Mouse (Mus musculus) intestine, embryonic 14.5 days (tissue): ENCODE data around the gene Rapgef2. TPM values are rescaled to one million over a fixed set of nuclear protein-coding genes. Genes with fewer than 3 reads are reported as not detected.

Experiments used
- ATAC-seq: fragments of 200-750 bp; cut with Nextera tagmentation; replicated peaks from 2 replicates; pipeline ENCODE4 v1.8.0; 2017; ENCODE audit warnings: low read depth, moderate number of reproducible peaks, moderate TSS enrichment, moderate library complexity; ENCODE audit not compliant: low FRiP score, low TSS enrichment
- DNase-seq: peaks from one replicate; pipeline ENCODE4 v3.0.0-alpha.2; 2018; ENCODE audit warnings: low spot score
- H3K27ac ChIP-seq: fragments of 300-500 bp; sonication (generic); 2 replicates; pipeline ENCODE4 v1.5.1; 2014; ENCODE audit warnings: low read depth, mild to moderate bottlenecking, control low read depth
- H3K27me3 ChIP-seq: fragments of 300-500 bp; sonication (generic); replicated peaks from 2 replicates; pipeline ENCODE4 v1.6.1; 2014; ENCODE audit warnings: low read length, control low read depth; ENCODE audit not compliant: control insufficient read depth, insufficient read depth
- H3K36me3 ChIP-seq: fragments of 300-500 bp; sonication (generic); 2 replicates; pipeline ENCODE4 v1.6.1; 2014; ENCODE audit warnings: low read length, control low read depth; ENCODE audit not compliant: control insufficient read depth, insufficient read depth
- H3K4me1 ChIP-seq: fragments of 300-500 bp; sonication (generic); replicated peaks from 2 replicates; pipeline ENCODE4 v1.6.1; 2014; ENCODE audit warnings: low read length, control low read depth, mixed read lengths; ENCODE audit not compliant: control insufficient read depth, insufficient read depth
- H3K4me2 ChIP-seq: fragments of 300-500 bp; sonication (generic); 2 replicates; pipeline ENCODE4 v1.6.1; 2014; ENCODE audit warnings: low read length
- H3K4me3 ChIP-seq: fragments of 300-500 bp; sonication (generic); 2 replicates; pipeline ENCODE4 v1.5.1; 2014; ENCODE audit warnings: low read depth, low read length, control low read depth, mixed read lengths
- H3K9ac ChIP-seq: fragments of 300-500 bp; sonication (generic); 2 replicates; pipeline ENCODE4 v1.6.1; 2014; ENCODE audit warnings: mild to moderate bottlenecking, low read length
- H3K9me3 ChIP-seq: fragments of 300-500 bp; sonication (generic); 2 replicates; pipeline ENCODE4 v1.6.1; 2016; ENCODE audit warnings: low read length, control low read depth; ENCODE audit not compliant: control insufficient read depth
- WGBS: fragments of 180-500 bp; shearing (Covaris S2); extraction: QIAGEN DNeasy Blood & Tissue Kit; methylation state at CpG from one replicate; pipeline ENCODE4 v1.1.7; 2014; 5-methylcytosine and 5-hydroxymethylcytosine counted together
- polyA plus RNA-seq: library from polyadenylated mRNA; unstranded; fragments of >200 nt; fragmentation: Nextera tagmentation; extraction: Ambion mirVana; gene quantifications from 2 replicates; pipeline ENCODE4 v1.2.1, GENCODE M21; 2014

Rapgef2 gene
- polyA plus RNA-seq, 1 experiment from 2014 or later = 5.8 TPM

GRCm38 (mm10) chr3:79083881-79084280 lies 202.4 kb downstream of the Rapgef2 start:
- no peak overlapping the region for H3K27ac ChIP-seq
- DNase-seq (no peak), ATAC-seq (no peak)
- WGBS = 88% methylated on average over 3 of the region's 3 CpGs
- H3K27me3 ChIP-seq = no peaks in the 10 kb centered on the region
- peaks cover 84% of the 10 kb centered on the region for H3K36me3 ChIP-seq
- H3K4me1 ChIP-seq = no peaks in the 10 kb centered on the region
- no peak overlapping the region for H3K4me3 ChIP-seq
- H3K9ac ChIP-seq = no peak overlapping the region
- H3K9me3 ChIP-seq = no peaks in the 10 kb centered on the region
- H3K4me2 ChIP-seq = no peak overlapping the region

DNA sequence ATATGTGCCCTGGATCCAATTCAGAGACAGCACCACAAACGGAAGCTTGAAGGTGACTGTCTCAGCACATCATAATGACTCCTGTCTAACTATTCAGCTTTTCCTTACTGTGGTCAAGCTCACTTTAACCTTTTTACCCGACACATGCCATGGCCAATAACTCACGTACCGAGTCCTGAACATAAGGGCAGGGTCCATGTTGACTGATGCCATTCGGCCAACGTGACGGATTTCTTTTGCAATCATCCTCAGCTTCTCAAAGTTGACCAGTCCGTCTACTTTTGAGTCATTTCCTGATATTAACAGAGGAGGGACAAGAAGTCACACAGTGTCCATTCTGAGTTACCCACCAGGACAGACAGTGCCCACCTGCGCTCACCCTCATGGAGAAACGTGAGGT lies 203.3 kb downstream of the Rapgef2 start:
- no peak for DNase-seq
- Histone ChIP-seq H3K9ac (no peak overlapping the region), H3K4me1 (no peaks in the 10 kb centered on the region), H3K4me2 (no peak overlapping the region), H3K4me3 (no peak overlapping the region), H3K27ac (no peak overlapping the region), H3K27me3 (no peaks in the 10 kb centered on the region), H3K36me3 (peaks cover 83% of the 10 kb centered on the region), H3K9me3 (no peaks in the 10 kb centered on the region)
- no peak for ATAC-seq
- WGBS = 97% methylated on average over 10 of the region's 10 CpGs

DNA sequence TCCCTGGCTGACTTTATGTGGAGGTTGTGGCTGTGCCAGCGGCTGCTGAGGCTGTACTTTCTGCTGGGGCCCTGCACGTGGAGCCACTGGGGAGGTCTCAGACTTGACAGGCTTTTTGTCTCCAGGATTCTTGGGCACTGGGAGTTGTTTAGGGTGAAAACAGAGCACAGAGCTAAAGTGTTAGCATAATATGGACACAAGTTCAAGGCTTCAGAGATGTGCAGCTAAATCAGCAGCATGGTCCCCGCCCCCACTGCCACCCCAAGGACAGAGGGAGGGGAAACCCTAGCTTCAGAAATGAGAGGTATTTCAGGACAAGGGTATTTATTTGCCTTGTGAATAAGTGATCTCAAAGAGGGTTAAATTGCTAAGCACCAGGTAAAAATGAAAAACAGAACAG lies 207.2 kb downstream of the Rapgef2 start:
- no peak for DNase-seq
- Histone ChIP-seq H3K27me3 (no peaks in the 10 kb centered on the region), H3K4me1 (no peaks in the 10 kb centered on the region), H3K9ac (no peak overlapping the region), H3K27ac (no peak overlapping the region), H3K9me3 (no peaks in the 10 kb centered on the region), H3K36me3 (peaks cover 66% of the 10 kb centered on the region), H3K4me2 (no peak overlapping the region), H3K4me3 (no peak overlapping the region)
- no peak for ATAC-seq
- WGBS = 85% methylated on average over 3 of the region's 3 CpGs

DNA sequence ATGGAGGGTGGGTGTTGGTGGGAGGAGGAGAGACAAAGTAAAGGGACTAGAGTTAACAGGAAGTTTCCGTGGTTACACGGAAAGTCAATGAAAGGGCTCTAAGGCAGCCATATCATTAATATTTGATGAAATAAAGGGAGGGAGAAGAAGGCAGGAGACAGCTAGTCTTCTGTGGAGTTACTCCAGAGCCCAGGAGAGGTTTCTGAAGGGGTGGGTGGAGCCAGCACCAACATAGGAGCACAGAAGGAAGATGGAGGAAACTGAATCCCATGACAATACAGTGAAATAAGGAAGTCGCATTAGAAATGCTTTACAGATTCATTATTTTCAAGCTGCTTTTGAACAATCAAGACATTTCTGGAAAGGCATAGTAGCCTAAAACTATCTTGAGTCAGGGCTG lies 211.3 kb downstream of the Rapgef2 start:
- WGBS = 87% methylated on average over 3 of the region's 3 CpGs
- Histone ChIP-seq H3K4me2 (no peak overlapping the region), H3K9ac (no peak overlapping the region), H3K9me3 (no peaks in the 10 kb centered on the region), H3K36me3 (peaks cover 42% of the 10 kb centered on the region), H3K27me3 (no peaks in the 10 kb centered on the region), H3K4me3 (no peak overlapping the region), H3K4me1 (no peaks in the 10 kb centered on the region; the same call in 1 of the 2 replicates), H3K27ac (no peak overlapping the region)
- no peak for DNase-seq
- no peak for ATAC-seq

DNA sequence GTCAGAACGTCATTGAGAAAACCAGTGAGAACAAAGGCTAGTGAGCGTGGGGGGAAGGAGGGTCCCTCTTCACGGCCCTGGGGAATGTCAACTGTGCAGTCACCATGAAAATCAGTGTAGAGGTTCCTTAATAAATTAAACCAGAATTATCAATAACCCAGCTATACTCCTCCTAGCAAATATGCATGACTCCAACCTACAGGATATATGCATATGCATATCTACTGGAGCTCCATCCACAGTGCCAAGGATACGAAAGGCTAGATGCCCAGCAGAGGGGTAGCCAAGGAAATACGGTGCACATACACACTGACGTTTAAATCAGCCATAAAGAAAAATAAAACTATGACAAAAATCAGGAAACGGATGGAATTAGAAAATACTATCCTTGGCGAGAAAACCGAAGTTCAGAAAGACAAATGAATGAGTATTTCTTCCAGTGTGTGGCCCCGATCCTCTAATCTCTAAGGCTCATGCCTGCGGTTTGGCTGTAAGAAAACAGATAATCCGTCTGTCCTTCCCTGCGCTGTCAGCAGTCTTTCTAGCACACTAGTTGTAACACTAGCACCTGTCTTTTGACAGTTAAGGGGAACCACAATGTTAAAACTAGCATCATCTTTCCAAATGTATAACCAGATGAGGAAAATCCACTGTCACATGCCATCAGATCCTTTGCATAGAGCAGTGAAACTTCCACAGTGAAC lies 212.6 kb downstream of the Rapgef2 start:
- Histone ChIP-seq H3K27me3 (no peaks in the 10 kb centered on the region), H3K27ac (no peak overlapping the region), H3K4me1 (no peaks in the 10 kb centered on the region; the same call in 1 of the 2 replicates), H3K9me3 (no peaks in the 10 kb centered on the region), H3K4me2 (no peak overlapping the region), H3K4me3 (no peak overlapping the region), H3K36me3 (peaks cover 43% of the 10 kb centered on the region), H3K9ac (no peak overlapping the region)
- ATAC-seq (no peak), DNase-seq (no peak)
- 86% methylated on average over 13 of the region's 13 CpGs for WGBS

- H3K4me1 ChIP-seq = no peaks in the 10 kb centered on the region; the same call in 1 of the 2 replicates
- DNase-seq (no peak), ATAC-seq (no peak)
- H3K9ac ChIP-seq = no peak overlapping the region
- H3K4me3 ChIP-seq = no peak overlapping the region
- 34% methylated on average over 6 of the region's 7 CpGs for WGBS
- peaks cover 37% of the 10 kb centered on the region for H3K36me3 ChIP-seq
- H3K9me3 ChIP-seq = no peaks in the 10 kb centered on the region
- H3K27me3 ChIP-seq = no peaks in the 10 kb centered on the region
- H3K4me2 ChIP-seq = no peak overlapping the region
- no peak overlapping the region for H3K27ac ChIP-seq
Measured at GRCm38 (mm10) chr3:79071561-79071960, 214.8 kb downstream of the Rapgef2 start.

DNA sequence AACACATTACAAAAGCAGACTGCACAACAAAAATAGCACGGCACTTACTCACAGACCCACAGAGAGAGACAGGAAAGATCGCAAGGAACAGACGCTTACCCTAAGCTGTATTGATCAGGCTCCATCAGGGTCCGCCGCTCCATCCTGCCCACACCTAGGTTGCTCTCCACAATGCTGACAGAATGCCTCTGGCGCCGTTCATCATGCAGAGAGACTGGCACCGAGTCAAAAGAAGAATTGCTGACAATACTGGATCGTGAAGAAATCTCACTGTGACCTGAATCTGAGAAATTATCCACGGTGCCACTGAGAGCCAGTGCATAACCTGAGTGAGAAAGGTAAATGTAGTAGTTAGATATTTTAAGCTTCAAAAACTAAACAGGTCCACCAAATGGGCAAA lies 216.4 kb downstream of the Rapgef2 start:
- Histone ChIP-seq H3K36me3 (peaks cover 44% of the 10 kb centered on the region), H3K4me3 (no peak overlapping the region)

DNA sequence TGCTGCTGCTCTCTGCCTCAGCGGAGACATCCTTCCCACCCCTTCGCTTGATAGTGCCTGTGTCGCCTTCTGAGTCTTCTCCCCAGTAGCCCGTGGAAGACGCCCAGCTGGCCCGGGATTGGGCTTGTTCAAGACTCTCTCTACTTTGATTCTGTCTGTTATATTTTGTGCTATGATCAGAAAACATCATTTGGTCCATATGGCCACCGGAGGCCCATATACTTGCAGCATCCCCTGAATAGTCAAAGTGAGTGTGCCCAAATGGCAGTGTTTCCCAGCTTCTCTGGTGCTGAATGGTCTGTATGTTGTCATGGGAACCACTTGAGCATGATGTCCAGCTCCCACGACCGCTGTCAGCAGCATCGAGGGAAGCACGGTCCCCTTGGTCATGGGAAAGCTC lies 217.3 kb downstream of the Rapgef2 start:
- H3K4me3 ChIP-seq = no peak overlapping the region
- DNase-seq = no peak
- WGBS = 91% methylated on average over 11 of the region's 11 CpGs

More for the DNA sequence above, 216.4 kb downstream of the Rapgef2 start:
- WGBS = 92% methylated on average over 10 of the region's 10 CpGs
- ATAC-seq (no peak), DNase-seq (no peak)
- Histone ChIP-seq H3K4me1 (no peaks in the 10 kb centered on the region; the same call in 1 of the 2 replicates), H3K27ac (no peak overlapping the region), H3K4me2 (no peak overlapping the region), H3K27me3 (no peaks in the 10 kb centered on the region), H3K9me3 (no peaks in the 10 kb centered on the region), H3K9ac (no peak overlapping the region)

DNA sequence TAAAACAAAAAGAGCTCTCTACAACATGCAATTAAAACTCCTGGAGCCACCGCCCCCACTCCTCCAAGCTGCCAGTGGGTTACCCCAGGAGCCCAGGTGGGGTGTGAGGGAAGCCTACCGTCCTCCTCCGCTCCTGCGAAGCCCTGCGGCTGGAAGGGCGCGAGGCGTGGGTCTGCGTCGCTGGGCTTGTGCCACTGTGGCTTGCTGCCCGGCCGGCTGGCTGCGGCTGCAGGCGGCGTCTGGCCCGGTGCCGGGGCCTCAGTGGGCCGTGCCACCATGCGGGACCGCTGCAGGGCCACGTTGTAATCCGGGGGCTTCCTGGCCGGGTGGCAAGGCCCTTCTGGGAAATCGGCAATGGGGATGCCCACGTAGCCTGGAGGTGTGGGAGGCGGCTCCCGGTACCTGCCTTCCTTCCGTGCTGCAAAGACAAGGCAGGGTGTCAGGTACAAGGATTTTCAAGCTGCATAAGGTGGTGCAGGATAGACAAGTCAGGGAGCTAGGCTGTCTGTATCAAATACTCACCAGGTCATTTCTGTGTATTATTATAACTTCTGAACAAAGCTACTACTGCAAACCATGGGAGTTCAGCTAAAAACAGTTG lies 219.8 kb downstream of the Rapgef2 start:
- Histone ChIP-seq H3K9me3 (no peaks in the 10 kb centered on the region), H3K27ac (no peak overlapping the region), H3K4me3 (no peak overlapping the region), H3K9ac (no peak overlapping the region), H3K36me3 (peaks cover 40% of the 10 kb centered on the region), H3K27me3 (no peaks in the 10 kb centered on the region), H3K4me1 (no peaks in the 10 kb centered on the region; the same call in 1 of the 2 replicates), H3K4me2 (no peak overlapping the region)
- no peak for DNase-seq
- WGBS = 86% methylated on average over 28 of the region's 28 CpGs
- no peak for ATAC-seq

More for the DNA sequence above, 217.3 kb downstream of the Rapgef2 start:
- Histone ChIP-seq H3K4me2 (no peak overlapping the region), H3K36me3 (peaks cover 47% of the 10 kb centered on the region), H3K9ac (no peak overlapping the region), H3K27me3 (no peaks in the 10 kb centered on the region), H3K4me1 (no peaks in the 10 kb centered on the region; the same call in 1 of the 2 replicates), H3K27ac (no peak overlapping the region), H3K9me3 (no peaks in the 10 kb centered on the region)
- no peak for ATAC-seq
